Mouse (Mus musculus) midbrain, postnatal 0 days (tissue): ENCODE results near the gene Axdnd1. TPM values are rescaled to one million over a fixed set of nuclear protein-coding genes. Genes with fewer than 3 reads are reported as not detected.

Source experiments
- ATAC-seq: fragments of 200-750 bp; cut with Nextera tagmentation; 2 replicates; pipeline ENCODE4 v1.8.0; 2017; ENCODE audit warnings: moderate number of reproducible peaks, mild to moderate bottlenecking, moderate TSS enrichment, moderate library complexity; ENCODE audit not compliant: low FRiP score
- DNase-seq: peaks from one replicate; pipeline ENCODE4 v3.0.0-alpha.2; 2015; ENCODE audit warnings: low spot score
- H3K27ac ChIP-seq: fragments of 300-500 bp; sonication (generic); 2 replicates; pipeline ENCODE4 v1.5.1; 2014; ENCODE audit warnings: low read depth, mild to moderate bottlenecking, low read length, mixed read lengths
- H3K27me3 ChIP-seq: fragments of 300-500 bp; sonication (generic); 2 replicates; pipeline ENCODE4 v1.6.1; 2014; ENCODE audit warnings: low read length, control low read depth, mixed read lengths; ENCODE audit not compliant: insufficient read depth
- H3K36me3 ChIP-seq: fragments of 300-500 bp; sonication (generic); 2 replicates; pipeline ENCODE4 v1.6.1; 2014; ENCODE audit warnings: low read length, control low read depth, mixed read lengths; ENCODE audit not compliant: insufficient read depth
- H3K4me1 ChIP-seq: fragments of 300-500 bp; sonication (generic); 2 replicates; pipeline ENCODE4 v1.6.1; 2014; ENCODE audit warnings: mild to moderate bottlenecking, control low read depth, antibody characterized with exemption, low read length, mixed read lengths; ENCODE audit not compliant: insufficient read depth
- H3K4me2 ChIP-seq: fragments of 300-500 bp; sonication (generic); 2 replicates; pipeline ENCODE4 v1.6.1; 2014; ENCODE audit warnings: low read depth, mild to moderate bottlenecking, low read length, mixed read lengths; ENCODE audit not compliant: poor library complexity, severe bottlenecking
- H3K4me3 ChIP-seq: fragments of 300-500 bp; sonication (generic); 2 replicates; pipeline ENCODE4 v1.5.1; 2014; ENCODE audit warnings: low read depth, mild to moderate bottlenecking, low read length, moderate library complexity
- H3K9ac ChIP-seq: fragments of 300-500 bp; sonication (generic); replicated peaks from 2 replicates; pipeline ENCODE4 v1.6.1; 2014; ENCODE audit warnings: mild to moderate bottlenecking, low read length, moderate library complexity, mixed read lengths; ENCODE audit not compliant: poor library complexity, severe bottlenecking
- H3K9me3 ChIP-seq: fragments of 300-500 bp; sonication (generic); 2 replicates; pipeline ENCODE4 v1.6.1; 2016; ENCODE audit warnings: low read length, control low read depth
- CTCF ChIP-seq: IDR thresholded peaks from 2 replicates; pipeline ENCODE4 v1.5.1; 2016; ENCODE audit warnings: antibody characterized with exemption, mild to moderate bottlenecking
- WGBS: fragments of 180-500 bp; shearing (Covaris S2); extraction: QIAGEN DNeasy Blood & Tissue Kit; methylation state at CpG from one replicate; pipeline ENCODE4 v1.1.7; 2014; 5-methylcytosine and 5-hydroxymethylcytosine counted together
- polyA plus RNA-seq: library from polyadenylated mRNA; unstranded; fragments of >200 nt; fragmentation: Nextera tagmentation; extraction: Ambion mirVana; gene quantifications from 2 replicates; pipeline ENCODE4 v1.2.1, GENCODE M21; 2015
- total RNA-seq: library from RNA; depleted of rRNA; stranded (reverse); fragments of >200 nt; gene quantifications from 2 replicates; pipeline ENCODE4 v1.2.3, GENCODE M21; 2014

Gene Axdnd1
- total and polyA plus RNA-seq, 2 experiments from 2014 or later = 0.56 TPM; not detected in 1

DNA sequence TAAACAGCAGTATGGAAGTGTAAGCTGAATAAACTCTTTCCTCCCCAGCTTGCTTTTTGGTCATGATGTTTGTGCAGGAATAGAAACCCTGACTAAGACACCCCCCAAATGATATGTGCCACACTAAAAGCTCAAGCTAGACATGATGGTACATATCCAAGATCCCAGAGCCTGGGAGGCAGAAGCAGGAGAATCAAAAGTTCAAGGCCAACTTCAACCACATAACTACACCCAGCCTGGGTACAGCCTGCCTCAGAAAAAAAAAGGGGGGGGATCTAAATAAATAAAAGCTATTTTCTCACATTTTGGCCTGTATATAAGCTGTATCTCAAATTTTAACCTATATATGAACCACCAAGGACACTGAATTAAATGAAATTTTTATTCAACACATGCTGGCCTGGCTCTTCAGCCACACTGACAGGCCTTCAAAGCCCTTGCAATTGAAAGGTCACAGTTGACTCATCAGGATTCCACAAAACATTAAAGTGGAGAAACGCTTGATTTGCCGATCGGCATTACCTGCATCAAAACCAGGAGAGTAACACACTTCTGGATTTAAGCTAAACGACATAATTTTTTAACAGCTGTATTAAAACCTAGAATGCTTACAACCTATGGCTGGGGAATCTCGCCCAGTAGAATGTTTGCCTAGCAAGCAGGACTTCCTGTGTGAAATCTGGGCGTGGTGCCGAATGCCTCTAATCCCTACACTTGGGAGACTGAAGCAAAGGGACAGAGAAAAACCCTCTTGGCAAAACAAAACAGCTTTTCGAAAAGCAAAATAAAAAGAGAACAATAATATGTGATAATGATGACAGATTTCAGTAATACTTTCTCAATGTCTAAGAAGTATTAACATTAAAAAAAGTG is 43.3 kb upstream of the Axdnd1 start:
- no peaks in the 10 kb centered on the region for H3K27me3 ChIP-seq
- no peak for TF ChIP-seq CTCF
- DNase-seq (no peak), ATAC-seq (no peak)
- H3K4me1 ChIP-seq = no peaks in the 10 kb centered on the region
- H3K27ac ChIP-seq = no peak overlapping the region
- no peak overlapping the region for H3K9ac ChIP-seq
- 85% methylated on average over 8 of the region's 8 CpGs for WGBS
- no peak overlapping the region for H3K4me2 ChIP-seq
- no peak overlapping the region for H3K4me3 ChIP-seq
- no peaks in the 10 kb centered on the region; the same call in 1 of the 2 replicates for H3K36me3 ChIP-seq
- no peaks in the 10 kb centered on the region for H3K9me3 ChIP-seq

- no peak overlapping the region for H3K9ac ChIP-seq
- no peak overlapping the region for H3K27ac ChIP-seq
- no peaks in the 10 kb centered on the region for H3K36me3 ChIP-seq
- no peaks in the 10 kb centered on the region for H3K9me3 ChIP-seq
- DNase-seq (no peak), ATAC-seq (no peak)
- no peaks in the 10 kb centered on the region for H3K27me3 ChIP-seq
- no peaks in the 10 kb centered on the region for H3K4me1 ChIP-seq
- H3K4me2 ChIP-seq = no peak overlapping the region
- TF ChIP-seq CTCF = no peak
- H3K4me3 ChIP-seq = no peak overlapping the region
- WGBS = 89% methylated on average over 12 of the region's 12 CpGs
These were observed 41.5 kb upstream of the Axdnd1 start for GRCm38 (mm10) chr1:156462273-156462991.

DNA sequence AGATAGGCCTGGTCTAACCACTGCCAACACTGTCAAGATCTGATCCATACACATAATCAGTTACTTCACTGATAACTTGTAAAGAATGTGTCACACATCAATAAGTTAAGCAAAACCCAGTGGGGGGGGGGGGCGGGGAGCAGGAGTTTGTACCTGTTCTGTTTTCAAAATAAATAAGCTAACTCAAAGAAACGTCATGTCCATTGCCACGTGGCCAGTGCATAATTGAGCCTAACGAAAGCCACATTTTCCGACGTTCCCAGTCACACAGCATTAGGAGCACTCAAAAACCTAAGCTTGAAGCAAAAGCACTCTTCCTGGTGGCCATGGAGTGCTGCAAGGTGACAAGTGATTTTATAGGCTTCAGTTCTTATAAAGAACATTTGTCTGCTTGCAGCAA is 40.1 kb upstream of the Axdnd1 start:
- H3K36me3 ChIP-seq = no peaks in the 10 kb centered on the region
- no peaks in the 10 kb centered on the region for H3K27me3 ChIP-seq
- no peak overlapping the region for H3K4me3 ChIP-seq
- no peak overlapping the region for H3K4me2 ChIP-seq
- H3K9ac ChIP-seq = no peak overlapping the region
- ATAC-seq (no peak), DNase-seq (no peak)
- no peak overlapping the region for H3K27ac ChIP-seq
- 88% methylated on average over 6 of the region's 6 CpGs for whole genome bisulfite sequencing
- no peaks in the 10 kb centered on the region for H3K4me1 ChIP-seq
- H3K9me3 ChIP-seq = no peaks in the 10 kb centered on the region
- no peak for TF ChIP-seq CTCF

GRCm38 (mm10) chr1:156460216-156460615 is 39.3 kb upstream of the Axdnd1 start:
- H3K4me3 ChIP-seq = no peak overlapping the region
- H3K27ac ChIP-seq = no peak overlapping the region
- no peak overlapping the region for H3K4me2 ChIP-seq
- no peak for TF ChIP-seq CTCF
- DNase-seq = no peak
- no peaks in the 10 kb centered on the region for H3K36me3 ChIP-seq
- H3K9ac ChIP-seq = no peak overlapping the region
- no peaks in the 10 kb centered on the region for H3K27me3 ChIP-seq
- WGBS = 89% methylated on average over 4 of the region's 4 CpGs
- H3K9me3 ChIP-seq = no peaks in the 10 kb centered on the region
- H3K4me1 ChIP-seq = no peaks in the 10 kb centered on the region
- ATAC-seq = no peak

DNA sequence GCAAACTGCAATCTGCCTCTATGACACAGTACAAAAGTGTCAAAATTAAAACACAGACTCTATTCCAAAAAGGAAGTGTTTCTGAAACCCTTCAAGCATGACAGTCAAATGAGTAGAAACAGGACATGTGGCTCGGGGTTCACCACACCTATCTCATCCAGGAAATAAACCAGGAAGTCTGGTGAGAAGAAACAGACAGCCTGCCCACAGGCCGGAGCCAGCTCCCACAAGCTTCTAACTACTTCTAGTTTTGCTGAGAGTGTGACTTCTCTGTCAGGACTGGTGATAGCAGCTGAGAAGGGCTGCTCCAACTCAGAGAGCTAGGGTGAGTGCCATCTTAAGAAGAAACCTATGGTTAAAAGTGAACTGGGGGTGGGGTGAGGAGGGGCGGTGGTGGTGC is 38.7 kb upstream of the Axdnd1 start:
- Histone ChIP-seq H3K36me3 (no peaks in the 10 kb centered on the region), H3K27ac (no peak overlapping the region), H3K9ac (no peak overlapping the region), H3K27me3 (no peaks in the 10 kb centered on the region), H3K9me3 (no peaks in the 10 kb centered on the region), H3K4me2 (no peak overlapping the region), H3K4me1 (no peaks in the 10 kb centered on the region), H3K4me3 (no peak overlapping the region)
- TF ChIP-seq CTCF = no peak
- ATAC-seq = no peak
- no peak for DNase-seq
- WGBS = 89% methylated on average over 3 of the region's 3 CpGs

DNA sequence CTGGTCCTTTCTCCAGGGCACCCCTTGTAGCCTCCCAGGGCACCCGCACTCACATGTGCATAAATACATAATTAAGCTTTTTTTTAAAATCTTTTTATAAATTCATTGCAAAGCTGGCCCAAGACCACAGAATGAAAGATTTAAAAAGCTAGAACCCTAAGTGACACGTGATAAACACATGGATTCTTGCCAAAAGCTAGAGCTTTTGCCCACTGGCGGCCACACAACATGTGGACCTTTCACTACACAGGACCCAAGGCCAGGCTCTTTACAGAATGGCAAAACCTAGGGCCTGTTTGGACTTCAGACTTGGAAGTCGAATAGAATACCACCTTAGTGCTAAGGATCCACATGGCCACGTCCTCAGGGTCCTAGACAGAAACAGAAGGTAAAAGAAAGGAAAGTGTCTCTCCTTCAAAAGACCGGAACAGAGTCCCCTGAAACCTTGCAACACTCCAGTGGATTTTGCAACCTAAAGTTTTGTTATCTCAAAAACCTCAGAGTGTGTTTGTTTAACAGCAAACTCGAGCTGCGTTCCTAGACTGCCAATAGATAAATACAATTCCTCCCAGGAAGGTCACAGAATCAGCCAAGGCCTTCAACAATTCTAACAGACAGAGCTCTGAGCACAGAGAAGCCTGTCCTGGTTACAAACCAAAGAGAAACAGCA is 37.6 kb upstream of the Axdnd1 start:
- Histone ChIP-seq H3K4me1 (no peaks in the 10 kb centered on the region), H3K4me2 (no peak overlapping the region), H3K4me3 (no peak overlapping the region), H3K27ac (no peak overlapping the region), H3K27me3 (no peaks in the 10 kb centered on the region), H3K9ac (no peak overlapping the region), H3K36me3 (no peaks in the 10 kb centered on the region), H3K9me3 (no peaks in the 10 kb centered on the region)
- TF ChIP-seq CTCF = no peak
- ATAC-seq (no peak), DNase-seq (no peak)
- WGBS = 83% methylated on average over 8 of the region's 8 CpGs
